Mouse (Mus musculus) ovary, postnatal 36 days (tissue): ENCODE measurements around the gene Med16.

Experiments used
- DNase-seq: peaks from one replicate; pipeline ENCODE4 v3.0.0; 2022; ENCODE audit warnings: low spot score, mixed read lengths

Med16 gene

GRCm38 (mm10) chr10:79908167-79909091, at the start of gene Med16:
Gene Med16 (minus strand): TSS chr10:79908923.
- DNase-seq, result peak; percentile 95

GRCm38 (mm10) chr10:79958140-79958816, 49.6 kb upstream of the Med16 start:
- peak; percentile 81 for DNase-seq

- DNase-seq, result no peak
These were observed 48.0 kb upstream of the Med16 start for GRCm38 (mm10) chr10:79956643-79957154.

- no peak for DNase-seq
These were observed 47.0 kb upstream of the Med16 start for GRCm38 (mm10) chr10:79955691-79956090.

- no peak for DNase-seq
These were observed 45.2 kb upstream of the Med16 start for GRCm38 (mm10) chr10:79953946-79954345.

- DNase-seq, result no peak
These were observed 41.9 kb upstream of the Med16 start for GRCm38 (mm10) chr10:79950661-79951060.

GRCm38 (mm10) chr10:79949873-79950272, 41.1 kb upstream of the Med16 start:
- DNase-seq, result no peak

- no peak for DNase-seq
These were observed 38.8 kb upstream of the Med16 start for GRCm38 (mm10) chr10:79947502-79947901.

GRCm38 (mm10) chr10:79946752-79947322, 38.1 kb upstream of the Med16 start:
- no peak for DNase-seq

- DNase-seq, result no peak
These were observed 36.9 kb upstream of the Med16 start for GRCm38 (mm10) chr10:79945507-79946234.

GRCm38 (mm10) chr10:79943471-79943901, 34.8 kb upstream of the Med16 start:
- no peak for DNase-seq

- no peak for DNase-seq
These were observed 34.3 kb upstream of the Med16 start for GRCm38 (mm10) chr10:79942988-79943387.

GRCm38 (mm10) chr10:79940749-79941148, 32.0 kb upstream of the Med16 start:
- DNase-seq, result no peak

GRCm38 (mm10) chr10:79937775-79938526, 29.2 kb upstream of the Med16 start:
- DNase-seq, result no peak

- DNase-seq, result peak; percentile 77
These were observed 28.3 kb upstream of the Med16 start for GRCm38 (mm10) chr10:79936911-79937441.

- no peak for DNase-seq
These were observed 27.7 kb upstream of the Med16 start for GRCm38 (mm10) chr10:79936284-79936910.

GRCm38 (mm10) chr10:79934794-79935569, 26.3 kb upstream of the Med16 start:
- no peak for DNase-seq

- peak; percentile 75 for DNase-seq
These were observed 25.6 kb upstream of the Med16 start for GRCm38 (mm10) chr10:79934272-79934721.

- no peak for DNase-seq
These were observed 25.1 kb upstream of the Med16 start for GRCm38 (mm10) chr10:79933861-79934260.
